Mouse (Mus musculus): Measurements from ENCODE around the gene Tmem176b. TPM values are rescaled to one million over a fixed set of nuclear protein-coding genes. Genes with fewer than 3 reads are reported as not detected.
"Not testable (repeated sequence)": the region's sequence is repeated elsewhere in the genome, so short reads cannot be mapped to it uniquely, and the experiment has no call there.

Gene Tmem176b
- total RNA-seq (2022), result 10 to 100 TPM in 1 of 4 experiments, 1 to 10 TPM in 3; 4.1 to 10.1 (median 7.2) TPM

- DNase-seq (ENCODE audit: low spot score in 2 of 2), result peak; percentile 75 to 79
Observed at GRCm38 (mm10) chr6:48840973-48841625, at the start of gene Tmem176b. TSS of gene Tmem176b (minus strand) at chr6:48841496.

DNA sequence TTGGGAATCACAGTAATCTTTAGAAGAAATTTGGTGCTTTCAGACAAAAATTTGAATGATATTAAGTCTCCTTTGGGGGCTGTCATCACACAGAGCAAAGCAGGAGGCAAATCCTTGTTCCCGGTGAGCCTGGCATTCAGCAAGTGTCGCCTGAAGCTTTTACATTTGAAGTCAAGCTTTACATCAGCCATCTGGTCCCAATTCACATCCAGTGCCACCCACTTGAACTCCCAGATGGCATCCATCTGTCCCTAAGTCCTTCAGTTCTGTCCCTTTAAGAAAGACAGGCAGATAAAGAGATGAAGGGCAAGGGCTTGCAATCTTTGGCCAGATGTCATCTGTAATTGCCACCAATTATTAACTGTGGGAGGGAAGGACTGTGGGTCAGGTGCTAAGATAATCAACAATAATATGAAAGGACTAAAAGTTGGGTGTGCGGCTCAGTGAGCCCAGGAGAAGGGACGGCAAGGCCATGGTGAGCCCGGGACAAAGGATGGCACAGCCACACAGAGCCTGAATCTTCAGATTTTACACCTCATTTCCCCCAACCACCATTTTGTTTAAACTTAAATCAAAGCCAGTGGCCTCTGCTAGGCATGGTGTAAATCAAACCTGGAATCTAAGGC lies 35.3 kb upstream of the Tmem176b start:
- no peak for DNase-seq (ENCODE audit: low spot score in 2 of 2)

GRCm38 (mm10) chr6:48875515-48875914 lies 34.2 kb upstream of the Tmem176b start:
- DNase-seq (ENCODE audit: low spot score in 2 of 2), result no peak

GRCm38 (mm10) chr6:48874576-48874975 lies 33.3 kb upstream of the Tmem176b start:
- DNase-seq (ENCODE audit: low spot score in 2 of 2), result no peak

DNA sequence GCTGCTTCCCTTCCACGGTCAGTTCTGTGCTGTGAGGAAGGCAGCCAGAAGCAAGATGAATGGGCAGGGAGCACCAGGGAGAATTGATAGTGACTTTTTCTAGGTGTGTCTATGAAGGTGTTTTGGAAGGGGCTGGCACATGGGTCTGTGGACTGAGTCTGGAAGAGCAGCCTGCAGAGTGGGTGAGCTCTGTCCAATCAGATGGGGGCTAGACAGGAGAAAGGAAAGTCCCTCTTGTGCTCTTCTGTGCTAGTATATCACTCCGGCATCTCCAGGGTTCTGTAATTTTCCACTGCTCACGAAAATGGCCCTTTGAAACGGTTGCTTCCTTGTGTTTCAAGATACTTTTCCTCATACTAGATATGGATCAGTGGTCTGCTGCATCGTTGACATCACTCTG lies 31.3 kb upstream of the Tmem176b start, which contains the start of gene Aoc1:
Aoc1 (plus strand) TSS at position 301 of the 400 bp plus-strand sequence.
- no peak for DNase-seq (ENCODE audit: low spot score in 2 of 2)

DNA sequence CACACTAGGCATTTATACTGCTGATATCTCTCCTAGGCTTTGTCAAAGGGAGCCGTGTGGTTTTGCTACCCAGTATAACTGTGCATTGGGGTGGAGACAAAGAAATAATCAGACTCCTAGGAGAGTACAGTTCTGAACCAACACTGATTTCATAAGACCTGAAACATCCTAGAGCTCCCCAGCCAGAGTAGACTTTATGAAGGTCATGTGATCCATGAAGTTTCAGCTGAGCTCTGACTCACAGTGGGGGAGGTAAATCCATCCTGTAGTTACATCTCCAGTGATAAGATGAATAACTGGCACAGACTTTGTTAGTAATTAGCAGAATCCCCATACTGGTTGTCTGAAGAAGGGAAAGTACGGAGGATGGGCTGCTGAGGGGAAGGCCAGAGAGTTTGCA lies 28.5 kb upstream of the Tmem176b start:
- DNase-seq (ENCODE audit: low spot score in 2 of 2), result no peak

GRCm38 (mm10) chr6:48867158-48867557 lies 25.9 kb upstream of the Tmem176b start:
- DNase-seq (ENCODE audit: low spot score in 2 of 2), result no peak

DNA sequence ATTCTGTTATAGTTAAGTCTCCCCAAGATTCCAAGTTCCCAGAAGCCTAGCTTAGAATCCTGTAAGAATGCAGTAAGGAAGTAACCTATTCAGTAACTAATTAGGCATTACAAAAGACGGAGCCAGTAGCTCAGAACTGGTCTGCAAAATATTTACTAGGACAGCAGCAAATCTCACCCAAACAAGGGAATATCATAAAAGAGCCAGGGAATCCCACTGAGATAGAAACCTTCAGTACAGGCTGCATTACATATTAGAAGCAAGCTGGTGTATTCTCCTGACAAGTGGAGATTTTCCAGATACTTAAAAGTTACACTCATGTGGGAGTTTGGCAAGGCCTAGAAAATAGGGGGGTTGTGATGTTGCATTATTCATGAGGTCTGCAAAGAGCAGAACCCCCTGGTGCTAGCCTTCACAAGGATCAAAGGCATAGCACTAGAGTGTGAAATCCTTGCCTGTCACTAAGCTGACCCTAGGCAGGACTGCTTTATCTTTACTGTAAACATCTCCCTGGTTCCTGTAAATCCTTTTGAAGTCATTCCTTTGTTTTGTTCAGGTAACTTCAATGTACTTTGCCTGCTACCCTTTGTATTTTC lies 25.2 kb upstream of the Tmem176b start:
- not testable (repeated sequence) for DNase-seq (ENCODE audit: low spot score in 2 of 2)

DNA sequence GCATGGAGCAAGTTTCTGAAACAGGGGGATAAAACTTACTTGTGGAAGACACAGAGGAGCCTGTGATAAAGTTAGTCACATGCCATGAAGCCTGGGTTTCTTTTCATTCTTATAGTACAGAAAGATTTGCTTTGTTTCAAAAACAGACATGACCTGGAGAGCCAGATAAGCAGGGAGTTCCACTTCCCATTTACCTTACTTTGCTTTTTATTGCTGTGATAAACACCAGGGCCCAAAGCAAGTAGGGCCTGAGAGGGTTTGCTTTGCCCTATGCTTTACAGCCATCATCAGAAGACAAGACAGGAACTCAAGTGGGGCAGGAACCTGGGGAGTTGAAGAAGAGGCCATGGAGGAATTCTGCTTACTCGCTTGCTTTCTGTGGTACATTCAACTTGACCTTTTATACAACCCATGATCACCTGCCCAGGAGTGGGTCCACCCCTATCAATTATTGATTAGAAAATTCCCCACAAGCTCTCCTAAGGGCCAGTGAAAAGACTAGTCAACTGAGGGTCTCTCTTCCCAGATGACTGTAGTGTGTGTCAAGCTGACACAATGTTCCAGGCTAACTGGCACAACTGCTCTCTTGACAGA lies 24.0 kb upstream of the Tmem176b start:
- no peak for DNase-seq (ENCODE audit: low spot score in 2 of 2)

- no peak for DNase-seq (ENCODE audit: low spot score in 2 of 2)
Observed at GRCm38 (mm10) chr6:48864723-48865122, 23.4 kb upstream of the Tmem176b start.

GRCm38 (mm10) chr6:48864181-48864580 lies 22.9 kb upstream of the Tmem176b start:
- DNase-seq (ENCODE audit: low spot score in 2 of 2), result no peak

- DNase-seq (ENCODE audit: low spot score in 2 of 2), result no peak
Observed at GRCm38 (mm10) chr6:48863488-48863887, 22.2 kb upstream of the Tmem176b start.

- no peak for DNase-seq (ENCODE audit: low spot score in 2 of 2)
Observed at GRCm38 (mm10) chr6:48862816-48863215, 21.5 kb upstream of the Tmem176b start.

- no peak for DNase-seq (ENCODE audit: low spot score in 2 of 2)
Observed at GRCm38 (mm10) chr6:48861616-48862280, 20.5 kb upstream of the Tmem176b start.

- no peak for DNase-seq (ENCODE audit: low spot score in 2 of 2)
Observed at GRCm38 (mm10) chr6:48860851-48861250, 19.6 kb upstream of the Tmem176b start.

DNA sequence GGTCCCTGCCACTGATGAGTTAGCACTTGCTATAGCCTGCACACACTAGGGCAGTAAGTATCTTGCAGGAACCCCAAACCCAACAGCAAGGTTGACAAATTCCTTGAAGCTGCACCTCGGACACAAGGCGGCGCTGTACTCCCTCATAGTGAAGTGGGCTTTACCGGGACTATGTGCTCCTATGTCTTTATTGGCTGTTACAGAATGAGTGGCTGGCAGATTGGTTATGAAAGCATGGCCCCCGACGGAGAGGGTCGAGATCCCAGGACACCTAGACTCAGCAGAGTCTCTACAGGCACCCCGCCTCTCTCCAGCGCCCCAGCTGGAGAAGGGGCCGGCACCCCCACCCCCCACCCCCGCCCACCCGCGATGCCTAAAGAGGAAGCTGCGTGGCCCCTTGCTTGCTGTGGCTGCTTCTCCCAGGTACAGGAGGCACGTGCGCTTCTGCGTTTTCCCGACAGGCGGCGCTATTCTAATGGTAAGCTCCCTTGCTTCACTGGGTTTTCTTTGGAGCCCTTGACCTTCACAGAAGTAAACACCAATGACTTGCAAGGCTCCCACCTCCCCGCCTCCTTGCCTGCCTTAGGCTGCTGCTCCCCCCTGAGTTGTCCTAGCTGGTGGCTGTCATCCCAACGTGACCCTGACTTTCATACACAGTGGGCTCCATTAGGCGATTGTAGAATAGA lies 19.0 kb upstream of the Tmem176b start:
- DNase-seq (ENCODE audit: low spot score in 2 of 2), result no peak

- DNase-seq (ENCODE audit: low spot score in 2 of 2), result no peak
Observed at GRCm38 (mm10) chr6:48857613-48858302, 16.5 kb upstream of the Tmem176b start.

- no peak for DNase-seq (ENCODE audit: low spot score in 2 of 2)
Observed at GRCm38 (mm10) chr6:48854155-48854554, 12.9 kb upstream of the Tmem176b start.

DNA sequence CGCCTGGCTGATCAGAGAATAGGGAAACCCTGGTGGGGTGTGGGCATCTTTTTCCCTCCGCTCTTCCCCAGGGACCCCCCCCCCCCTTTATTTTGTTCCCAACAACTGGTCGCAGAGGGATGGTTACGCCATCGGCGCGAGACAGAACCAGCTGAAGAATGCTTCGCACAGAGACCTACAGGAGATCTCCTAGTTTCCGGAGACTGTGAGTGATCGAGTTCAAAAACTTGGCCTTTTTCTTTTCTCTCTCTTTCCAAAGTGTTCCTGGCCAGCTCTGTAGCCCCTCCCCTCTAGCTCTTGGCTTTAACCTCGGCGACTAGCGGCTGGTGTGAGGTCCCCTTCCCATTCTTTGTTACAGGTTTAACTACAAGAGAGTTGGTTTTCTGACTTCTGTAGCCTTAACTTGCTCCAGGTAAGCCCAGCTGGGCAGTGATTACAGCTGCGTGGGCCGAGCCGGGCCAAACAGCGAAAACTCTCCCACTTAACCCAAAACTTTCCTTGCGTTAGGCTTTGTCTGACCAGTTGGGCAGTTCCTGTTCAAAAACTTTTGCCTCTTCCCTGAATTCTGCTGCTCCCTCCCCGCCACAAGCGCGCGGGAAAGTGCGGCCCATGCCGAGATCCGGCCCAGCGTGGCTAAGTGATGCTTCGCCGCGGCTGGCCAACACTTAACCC lies 10.7 kb upstream of the Tmem176b start:
- DNase-seq (ENCODE audit: low spot score in 2 of 2), result peak in 1 of 2 experiments; percentile 9

GRCm38 (mm10) chr6:48845086-48845485 lies 3.8 kb upstream of the Tmem176b start:
- no peak for DNase-seq (ENCODE audit: low spot score in 2 of 2)

All from gastrocnemius, adult 8-10 months (tissue).